Mouse (Mus musculus): ENCODE measurements around the gene Slc22a23.
A peak's percentile ranks its signal among the peaks of the same experiment; 100 is the strongest.

Gene Slc22a23

GRCm38 (mm10) chr13:34235056-34235455, 109.9 kb downstream of the Slc22a23 start:
- DNase-seq (ENCODE audit: low spot score in 2 of 2): no peak

GRCm38 (mm10) chr13:34234439-34234838, 110.5 kb downstream of the Slc22a23 start:
- no peak for DNase-seq (ENCODE audit: low spot score in 2 of 2)

GRCm38 (mm10) chr13:34232992-34233391, 112.0 kb downstream of the Slc22a23 start:
- no peak for DNase-seq (ENCODE audit: low spot score in 2 of 2)

- no peak for DNase-seq (ENCODE audit: low spot score in 2 of 2)
Observed at GRCm38 (mm10) chr13:34228905-34229304, 116.1 kb downstream of the Slc22a23 start.

GRCm38 (mm10) chr13:34227720-34228661, 117.0 kb downstream of the Slc22a23 start:
- no peak for DNase-seq (ENCODE audit: low spot score in 2 of 2)

GRCm38 (mm10) chr13:34226940-34227339, 118.0 kb downstream of the Slc22a23 start:
- DNase-seq (ENCODE audit: low spot score in 2 of 2): no peak

- no peak for DNase-seq (ENCODE audit: low spot score in 2 of 2)
Observed at GRCm38 (mm10) chr13:34222985-34223384, 122.0 kb downstream of the Slc22a23 start.

GRCm38 (mm10) chr13:34219728-34220127, 125.3 kb downstream of the Slc22a23 start:
- no peak for DNase-seq (ENCODE audit: low spot score in 2 of 2)

GRCm38 (mm10) chr13:34218776-34219175, 126.2 kb downstream of the Slc22a23 start:
- DNase-seq (ENCODE audit: low spot score in 2 of 2): no peak

- peak in 1 of 2 experiments; percentile 68 for DNase-seq (ENCODE audit: low spot score in 2 of 2)
Observed at GRCm38 (mm10) chr13:34214855-34215254, 130.1 kb downstream of the Slc22a23 start.

GRCm38 (mm10) chr13:34212735-34213212, 132.2 kb downstream of the Slc22a23 start:
- no peak for DNase-seq (ENCODE audit: low spot score in 2 of 2)

GRCm38 (mm10) chr13:34211261-34211775, 133.7 kb downstream of the Slc22a23 start:
- no peak for DNase-seq (ENCODE audit: low spot score in 2 of 2)

- DNase-seq (ENCODE audit: low spot score in 2 of 2): no peak
Observed at GRCm38 (mm10) chr13:34207714-34208470, 137.1 kb downstream of the Slc22a23 start.

GRCm38 (mm10) chr13:34205216-34205615, 139.8 kb downstream of the Slc22a23 start:
- no peak for DNase-seq (ENCODE audit: low spot score in 2 of 2)

GRCm38 (mm10) chr13:34195676-34196075, 149.3 kb downstream of the Slc22a23 start:
- no peak for DNase-seq (ENCODE audit: low spot score in 2 of 2)

- no peak for DNase-seq (ENCODE audit: low spot score in 2 of 2)
Observed at GRCm38 (mm10) chr13:34193384-34193783, 151.6 kb downstream of the Slc22a23 start.

GRCm38 (mm10) chr13:34192414-34193191, 152.4 kb downstream of the Slc22a23 start:
- no peak for DNase-seq (ENCODE audit: low spot score in 2 of 2)

- DNase-seq (ENCODE audit: low spot score in 2 of 2): peak in 1 of 2 experiments; percentile 84
Observed at GRCm38 (mm10) chr13:34187571-34187970, 157.4 kb downstream of the Slc22a23 start.

- DNase-seq (ENCODE audit: low spot score in 2 of 2): no peak
Observed at GRCm38 (mm10) chr13:34185371-34185770, 159.6 kb downstream of the Slc22a23 start.

- DNase-seq (ENCODE audit: low spot score in 2 of 2): no peak
Observed at GRCm38 (mm10) chr13:34181624-34182023, 163.4 kb downstream of the Slc22a23 start.

- DNase-seq (ENCODE audit: low spot score in 2 of 2): no peak
Observed at GRCm38 (mm10) chr13:34174025-34174424, 171.0 kb downstream of the Slc22a23 start.

Measured in left cerebral cortex, adult 9 months (tissue).